Mouse (Mus musculus): Measurements from ENCODE around the gene Limch1. TPM values are rescaled to one million over a fixed set of nuclear protein-coding genes. Genes with fewer than 3 reads are reported as not detected.

Gene Limch1
- polyA plus RNA-seq, 1 experiment, result 4.2 TPM

DNA sequence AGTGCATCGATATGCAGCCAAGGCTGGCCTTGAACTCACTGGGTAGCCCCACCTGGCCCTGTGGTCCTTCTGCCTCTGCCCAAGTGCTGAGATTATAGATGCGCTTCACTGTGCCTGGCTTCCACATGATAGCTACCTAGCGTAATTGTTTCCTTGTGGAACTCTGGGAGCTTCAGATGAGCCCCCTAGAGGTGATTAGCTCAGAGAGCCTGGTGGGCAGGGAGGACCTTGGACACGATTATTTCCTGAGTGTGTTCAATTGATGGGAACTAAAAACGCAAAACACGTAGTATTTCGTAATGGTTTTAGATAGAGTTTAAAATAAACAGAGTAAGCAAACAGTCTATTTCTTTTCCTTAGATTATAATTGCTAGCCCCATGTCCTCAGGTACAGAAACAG, 287.0 kb downstream of the Limch1 start:
- DNase-seq (ENCODE audit: low spot score), result no peak

DNA sequence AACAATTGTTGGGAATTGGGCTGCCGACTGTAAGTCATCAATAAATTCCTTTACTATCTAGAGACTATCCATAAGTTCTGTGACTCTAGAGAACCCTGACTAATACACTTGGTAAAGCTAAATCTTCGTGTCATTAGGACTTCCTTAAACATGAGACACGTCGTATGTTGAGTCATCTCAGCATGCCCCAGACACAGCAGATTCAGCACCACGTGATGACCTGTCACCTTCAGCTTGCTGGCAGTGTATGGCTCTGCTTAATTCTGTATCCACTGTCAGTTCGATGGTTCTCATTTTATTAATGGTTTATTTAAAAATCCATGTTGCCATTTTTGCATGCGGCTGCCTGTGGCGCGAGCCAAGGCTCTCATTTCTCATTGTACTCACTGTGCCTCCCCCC, 298.3 kb downstream of the Limch1 start:
- no peak for DNase-seq (ENCODE audit: low spot score)

DNA sequence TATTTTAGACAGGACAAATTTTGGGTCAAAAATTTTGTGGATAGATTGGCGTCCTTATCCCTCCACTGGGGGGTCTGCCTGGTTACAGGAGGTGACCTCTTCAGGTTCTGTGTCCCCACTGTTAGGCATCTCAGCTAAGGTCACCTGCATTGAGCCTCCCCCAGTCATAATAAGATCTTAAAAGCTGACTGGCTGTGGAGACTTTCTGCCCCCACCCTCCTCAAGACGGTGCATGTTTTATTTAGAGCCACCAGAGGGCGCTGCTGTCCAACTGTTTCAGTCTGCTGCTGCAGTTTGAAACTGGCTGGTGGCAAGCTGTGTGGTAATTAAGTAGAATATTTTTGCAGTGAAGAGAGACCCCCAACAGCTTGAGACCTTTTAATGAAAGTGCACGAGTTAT, 302.4 kb downstream of the Limch1 start:
- DNase-seq (ENCODE audit: low spot score), result no peak

DNA sequence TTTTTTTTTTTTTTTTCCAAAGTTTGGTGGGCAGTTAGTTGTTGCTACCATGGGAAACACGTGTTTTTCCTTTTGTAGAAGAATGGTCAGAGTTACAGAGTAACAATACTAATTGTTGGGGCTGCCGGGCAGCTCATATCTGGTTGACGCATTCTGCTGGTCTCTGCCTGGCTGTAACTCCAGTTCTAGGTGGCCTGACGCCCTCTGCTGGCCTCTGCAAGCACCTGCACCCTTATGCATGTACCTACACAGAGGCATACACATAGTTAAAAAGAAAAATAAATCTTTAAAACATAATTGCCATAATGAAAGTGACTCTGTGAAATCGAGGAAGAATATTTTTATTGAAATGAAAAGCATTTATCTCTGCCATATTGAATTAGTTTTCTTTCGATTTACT, 312.2 kb downstream of the Limch1 start:
- DNase-seq (ENCODE audit: low spot score), result no peak

DNA sequence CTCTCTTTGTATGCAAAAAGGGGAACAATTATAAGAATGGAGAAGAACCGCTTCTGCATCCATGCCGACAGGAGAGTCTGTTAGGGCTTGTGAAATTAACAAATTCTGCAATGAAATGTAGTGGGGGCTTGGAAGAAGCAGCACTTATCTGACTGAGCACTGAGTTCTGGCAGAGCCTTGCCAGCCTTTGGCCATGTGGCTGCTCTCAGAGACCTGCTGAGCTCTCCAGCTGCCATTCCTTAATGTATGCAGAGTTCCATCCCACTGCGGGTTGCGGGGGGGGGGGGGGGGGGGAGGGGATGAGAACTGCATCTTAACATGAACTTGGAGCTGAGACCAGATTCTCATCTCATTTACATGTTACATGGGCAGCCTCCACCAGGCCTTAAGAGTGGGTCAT, 314.9 kb downstream of the Limch1 start:
- no peak for DNase-seq (ENCODE audit: low spot score)

- no peak for DNase-seq (ENCODE audit: low spot score)
Measured at GRCm38 (mm10) chr5:67063596-67063995, 318.0 kb downstream of the Limch1 start.

GRCm38 (mm10) chr5:67083117-67083516, 337.5 kb downstream of the Limch1 start:
- no peak for DNase-seq (ENCODE audit: low spot score)

DNA sequence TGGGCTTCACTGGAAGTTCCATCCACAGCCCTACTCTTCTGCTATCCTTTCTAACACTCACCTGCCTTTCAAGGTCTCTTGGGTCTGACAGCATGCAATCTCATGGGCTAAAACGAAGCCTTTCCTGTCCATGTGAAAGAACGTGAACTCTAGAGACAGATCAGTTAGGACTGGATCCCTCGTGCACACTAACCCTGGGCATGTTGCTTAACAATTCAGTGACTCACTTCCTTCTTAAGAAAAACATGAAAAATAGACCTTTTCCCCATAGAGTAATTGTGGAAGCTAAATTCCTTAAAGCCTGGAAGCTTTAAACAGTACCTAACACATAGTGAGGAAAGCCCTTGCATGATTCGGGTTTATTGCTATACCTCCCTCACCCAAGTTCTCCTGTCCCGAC, 345.2 kb downstream of the Limch1 start:
- DNase-seq (ENCODE audit: low spot score), result no peak

GRCm38 (mm10) chr5:67091766-67092165, 346.1 kb downstream of the Limch1 start:
- no peak for DNase-seq (ENCODE audit: low spot score)

GRCm38 (mm10) chr5:67093991-67094390, 348.4 kb downstream of the Limch1 start:
- no peak for DNase-seq (ENCODE audit: low spot score)

DNA sequence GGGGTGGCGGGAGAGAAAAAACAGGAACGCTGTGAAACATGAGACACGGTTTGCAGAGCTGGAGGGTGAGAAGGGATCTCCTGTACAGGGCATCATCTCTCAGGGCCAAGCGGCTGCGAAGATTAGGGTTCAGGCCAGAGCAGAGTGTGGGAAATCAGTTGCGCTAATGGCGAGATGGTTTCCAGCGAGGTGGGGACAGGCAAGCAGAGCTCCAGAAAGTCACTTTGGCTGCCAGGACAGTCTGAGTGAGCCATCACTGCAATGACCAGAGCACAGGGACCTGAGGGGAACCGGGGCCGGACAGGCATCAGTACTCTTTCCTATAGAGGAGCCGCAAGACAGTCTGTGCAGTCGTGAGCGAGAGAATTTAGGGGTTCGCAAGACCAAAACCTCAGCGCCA, 349.5 kb downstream of the Limch1 start:
- DNase-seq (ENCODE audit: low spot score), result no peak

DNA sequence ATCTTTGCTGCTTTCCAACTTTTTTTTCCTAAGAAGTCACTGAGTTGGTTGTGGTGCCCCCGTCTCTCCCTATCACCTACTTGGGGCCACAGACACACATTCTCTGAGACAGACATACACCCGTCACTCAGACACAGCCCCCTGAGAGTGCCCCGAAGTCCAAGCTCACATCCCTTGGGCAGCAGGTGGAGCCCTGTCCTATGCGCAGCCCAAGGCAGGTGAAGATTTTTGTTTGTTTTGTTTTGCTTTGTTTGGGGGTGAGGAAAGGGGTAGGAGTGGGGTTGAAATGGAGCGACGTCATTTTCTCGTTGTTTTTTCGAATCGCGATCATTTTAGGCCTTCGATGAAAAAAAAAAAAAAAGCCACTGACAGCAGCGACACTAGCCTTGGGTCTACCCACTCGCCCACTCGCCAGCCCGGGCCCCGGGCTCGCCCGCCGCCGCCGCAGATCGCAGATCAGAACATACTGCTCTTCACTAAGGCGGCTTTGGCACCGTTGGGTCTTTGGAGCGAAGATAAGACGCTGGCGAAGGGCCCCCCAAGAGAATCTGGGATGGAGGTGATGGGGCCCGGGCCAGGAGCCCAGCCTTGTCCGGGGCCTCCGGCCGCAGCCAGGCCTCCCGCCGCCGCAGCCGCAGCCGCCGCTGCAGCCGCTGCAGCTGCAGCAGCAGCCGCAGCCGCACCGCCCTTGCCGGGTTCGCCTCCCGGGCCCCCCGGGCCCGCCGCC, 350.2 kb downstream of the Limch1 start:
- no peak for DNase-seq (ENCODE audit: low spot score)

GRCm38 (mm10) chr5:67096378-67096771, 350.7 kb downstream of the Limch1 start:
- DNase-seq (ENCODE audit: low spot score), result no peak

- no peak for DNase-seq (ENCODE audit: low spot score)
Measured at GRCm38 (mm10) chr5:67097106-67098050, 351.8 kb downstream of the Limch1 start.

GRCm38 (mm10) chr5:67098051-67098732, 352.6 kb downstream of the Limch1 start:
- DNase-seq (ENCODE audit: low spot score), result no peak

DNA sequence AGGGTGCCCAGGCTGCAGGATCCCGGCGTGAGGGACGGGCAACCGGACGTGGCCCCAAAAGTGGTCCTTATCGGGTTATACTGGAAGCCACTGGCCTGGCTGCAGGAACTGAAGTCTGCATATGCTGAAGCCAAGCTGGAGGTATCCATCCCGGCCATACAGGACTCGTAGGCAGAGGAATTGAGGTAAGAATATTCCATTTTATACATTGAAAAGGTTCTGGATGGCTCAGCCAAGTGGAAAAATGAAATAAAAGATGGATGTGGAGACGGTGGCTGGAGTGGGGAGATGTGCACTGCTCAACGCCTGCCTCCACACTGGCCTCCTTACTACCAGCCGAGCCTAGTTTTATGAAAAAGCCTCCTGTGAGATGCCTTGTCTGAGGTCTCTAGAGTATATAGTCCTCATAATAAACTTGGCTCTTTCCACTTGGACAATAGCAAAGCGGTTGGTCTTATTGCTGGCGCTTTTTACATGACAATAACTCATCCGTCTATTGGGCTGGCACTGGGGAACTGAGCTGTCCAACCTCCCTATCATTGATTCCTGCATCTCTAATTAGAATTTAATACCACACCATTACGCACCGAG, 353.2 kb downstream of the Limch1 start, which contains the start of gene Phox2b:
Gene Phox2b, minus strand, starts transcription at position 569 of the 591 bp plus-strand sequence.
- no peak for DNase-seq (ENCODE audit: low spot score)

DNA sequence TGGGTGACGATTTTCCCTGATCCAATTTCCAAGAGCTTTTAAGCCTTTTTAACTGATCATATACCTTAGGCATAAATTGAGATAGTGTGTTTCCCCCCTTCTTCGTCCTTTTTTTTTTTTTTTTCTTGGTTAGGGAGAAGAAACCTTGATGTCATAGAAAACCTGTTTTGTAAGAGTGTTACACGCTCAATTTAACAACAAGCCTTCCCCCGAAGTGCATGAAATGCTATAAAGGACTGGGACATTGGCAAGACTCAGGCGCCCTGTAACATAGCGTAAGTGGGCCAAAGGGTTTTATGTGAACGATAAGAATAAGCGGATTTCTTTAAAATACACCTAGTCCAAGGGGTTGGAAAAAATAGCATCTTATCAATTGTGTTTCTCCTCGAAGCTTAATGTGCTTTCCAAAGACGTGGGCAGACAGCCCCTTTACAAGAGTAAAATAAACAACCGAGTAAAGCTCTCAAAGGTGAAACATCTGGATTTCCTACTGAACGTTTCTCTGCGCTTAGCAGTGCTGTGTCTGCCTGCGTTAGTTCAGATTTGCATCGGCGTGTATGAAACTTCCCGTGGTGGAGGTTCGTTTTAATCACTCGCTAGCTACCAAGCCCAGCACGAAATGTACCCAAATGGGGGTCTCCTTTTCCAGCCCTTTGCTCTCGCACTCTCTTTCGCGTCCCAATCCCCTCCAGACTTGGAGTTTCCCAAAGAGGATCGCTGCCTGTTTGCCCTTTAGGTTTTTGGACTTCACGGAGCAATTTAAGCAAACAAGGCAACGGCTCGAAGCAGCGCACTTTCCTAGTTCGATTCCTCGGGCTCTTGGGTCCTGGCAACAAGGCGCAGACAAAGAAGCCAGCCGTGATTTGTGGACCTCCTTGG, 354.0 kb downstream of the Limch1 start:
- DNase-seq (ENCODE audit: low spot score), result no peak

DNA sequence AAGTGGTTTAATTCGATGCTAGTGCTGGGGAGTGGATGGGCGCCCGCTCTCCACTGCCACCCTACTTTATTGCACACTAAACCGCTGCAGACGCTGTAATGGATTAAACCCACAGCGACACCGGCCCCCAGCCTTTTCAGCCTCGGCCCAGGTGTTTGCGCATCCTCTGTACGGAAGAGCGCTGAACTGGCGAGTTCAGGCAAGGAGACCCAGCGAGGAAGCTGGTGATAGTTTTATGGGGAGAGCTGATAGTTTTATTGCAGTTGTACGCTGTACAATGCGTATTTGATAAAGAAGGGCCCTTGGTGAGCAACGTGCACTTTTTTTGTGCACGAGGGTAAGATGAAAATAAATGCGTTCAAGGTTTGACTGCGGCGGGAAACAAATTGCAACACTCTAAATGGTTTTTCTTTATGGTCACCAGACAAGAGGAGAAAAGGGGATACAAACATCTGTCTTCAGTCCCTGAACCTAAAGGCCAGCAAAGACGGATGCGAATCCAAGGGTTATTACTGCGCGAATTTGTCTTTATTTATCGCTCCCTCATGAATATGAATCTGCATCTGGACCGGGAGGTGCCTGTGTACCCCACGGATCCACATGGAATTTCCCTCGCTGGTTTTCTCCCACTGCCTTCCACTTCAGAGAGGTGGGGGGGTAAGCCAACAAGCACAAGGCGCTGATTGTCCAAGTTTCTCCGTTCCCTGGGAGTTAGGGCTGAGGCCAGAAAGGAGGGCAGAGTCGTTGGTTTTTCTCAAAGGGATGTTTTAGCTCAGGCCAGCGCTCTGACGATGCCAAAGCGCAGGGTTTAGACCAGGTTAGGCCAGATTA, 355.2 kb downstream of the Limch1 start:
- no peak for DNase-seq (ENCODE audit: low spot score)

DNA sequence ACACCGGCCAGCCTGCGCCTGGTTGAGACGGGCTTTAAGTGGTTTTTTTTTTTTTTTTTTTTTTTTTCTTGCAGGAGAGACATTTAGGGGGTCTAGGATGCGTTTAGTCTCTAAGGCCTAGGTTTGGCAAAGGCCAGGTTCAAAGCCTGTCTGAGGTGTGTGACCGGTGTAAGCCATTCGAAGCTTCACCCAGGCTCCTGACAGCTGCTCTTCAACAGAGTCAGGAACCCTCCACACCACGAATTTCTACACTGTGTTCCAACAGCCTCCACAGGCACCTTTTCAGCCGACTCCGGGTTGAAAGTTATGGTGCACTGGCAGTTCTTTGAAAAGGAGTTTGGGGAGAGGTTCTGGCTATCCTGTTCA, 355.8 kb downstream of the Limch1 start:
- DNase-seq (ENCODE audit: low spot score), result no peak
